Mouse (Mus musculus): ENCODE results near the gene Ube2s.

- TF ChIP-seq CTCF (IDR thresholded peaks at IDR 0.05; ENCODE audit: extremely low read depth, insufficient read depth, low read length) (no peak), POLR2A (IDR thresholded peaks at IDR 0.05; ENCODE audit: extremely low read depth, insufficient read depth, low read length) (no peak)
Measured at GRCm38 (mm10) chr7:4822162-4822907, 9.9 kb upstream of the Ube2s start.
